34 mouse cellular contexts compared by ENCODE assay signal in genomic region chr9:101924829-101925228, GRCm38 (mm10).
"Had no signal": no experiment of that assay in that cellular context is flagged by ENCODE, and none has a peak within 500 bp of the region (broad histone marks: within the 10 kb centered on the region; RNA-seq: fewer than 3 reads in every experiment).

No protein-coding gene starts in this region.

- H3K4me3 ChIP-seq: heart, embryonic 10.5 days; heart, embryonic 12.5 days; heart, embryonic 13.5 days; heart, embryonic 15.5 days; hindbrain, embryonic 10.5 days; hindbrain, embryonic 12.5 days; hindbrain, embryonic 13.5 days; hindbrain, embryonic 15.5 days; intestine, embryonic 15.5 days; kidney, embryonic 15.5 days; layer of hippocampus, adult 2 months had no signal

- H3K9me3 ChIP-seq: heart, embryonic 10.5 days; heart, embryonic 12.5 days; heart, embryonic 13.5 days; heart, embryonic 15.5 days; hindbrain, embryonic 10.5 days; hindbrain, embryonic 12.5 days; hindbrain, embryonic 13.5 days; hindbrain, embryonic 15.5 days; intestine, embryonic 15.5 days; kidney, embryonic 15.5 days had no signal

- H3K27ac ChIP-seq: heart, embryonic 10.5 days; heart, embryonic 13.5 days; heart, embryonic 15.5 days; hindbrain, embryonic 10.5 days; hindbrain, embryonic 12.5 days; hindbrain, embryonic 13.5 days; hindbrain, embryonic 14.5 days; hindbrain, embryonic 15.5 days; hindbrain, postnatal 0 days; intestine, embryonic 15.5 days; kidney, embryonic 15.5 days; kidney, postnatal 0 days; layer of hippocampus, adult 2 months had no signal

- DNase-seq: heart, postnatal 10 days; heart, postnatal 14 days; heart, postnatal 36 days; heart, postnatal 4 days; kidney, adult 11 months; kidney, adult 18-20 months; kidney, adult 2 months; kidney, adult 8-10 months; kidney, adult 9 months; kidney, postnatal 10 days; kidney, postnatal 14 days; kidney, postnatal 25 days; kidney, postnatal 36 days; kidney, postnatal 4 days; layer of hippocampus, postnatal 36 days had no signal

- H3K4me1 ChIP-seq: heart, embryonic 12.5 days; hindbrain, embryonic 10.5 days; hindbrain, embryonic 12.5 days; hindbrain, embryonic 15.5 days; intestine, embryonic 15.5 days; kidney, embryonic 15.5 days had no signal

- ATAC-seq: hindbrain, embryonic 16.5 days; hindbrain, postnatal 0 days; inflammation-experienced regulatory T-cells, adult 6 months; intestine, embryonic 15.5 days; intestine, embryonic 16.5 days; intestine, postnatal 0 days had no signal

- H3K36me3 ChIP-seq: heart, embryonic 10.5 days; heart, embryonic 12.5 days; heart, embryonic 13.5 days; heart, embryonic 15.5 days; hindbrain, embryonic 12.5 days; intestine, embryonic 15.5 days; kidney, embryonic 15.5 days had no signal

- H3K27me3 ChIP-seq: heart, embryonic 12.5 days; heart, embryonic 13.5 days; heart, embryonic 15.5 days; hindbrain, embryonic 12.5 days; hindbrain, embryonic 13.5 days; hindbrain, embryonic 15.5 days; intestine, embryonic 15.5 days; kidney, embryonic 15.5 days had no signal

- H3K9ac ChIP-seq: heart, embryonic 12.5 days; heart, embryonic 13.5 days; heart, embryonic 15.5 days; hindbrain, embryonic 12.5 days; hindbrain, embryonic 13.5 days; hindbrain, embryonic 14.5 days; hindbrain, embryonic 15.5 days; intestine, embryonic 15.5 days; kidney, embryonic 15.5 days had no signal

- H3K4me2 ChIP-seq: heart, embryonic 11.5 days; heart, embryonic 12.5 days; heart, embryonic 13.5 days; heart, embryonic 15.5 days; hindbrain, embryonic 12.5 days; hindbrain, embryonic 13.5 days; hindbrain, embryonic 14.5 days; hindbrain, embryonic 15.5 days; intestine, embryonic 15.5 days; kidney, embryonic 15.5 days had no signal
